Mouse (Mus musculus): ENCODE data around the gene Tead3.

GRCm38 (mm10) chr17:28328366-28328928 lies 22.2 kb downstream of the Tead3 start, which contains the start of gene Rpl10a:
- TF ChIP-seq CTCF (IDR thresholded peaks at IDR 0.05; ENCODE audit: extremely low read depth, insufficient read depth, low read length) (peak; percentile 44), POLR2A (IDR thresholded peaks at IDR 0.05; ENCODE audit: extremely low read depth, insufficient read depth, low read length) (peak; percentile 94)
